Mouse (Mus musculus) neural tube, embryonic 15.5 days (tissue): ENCODE measurements at regions not wholly inside any gene's neighbourhood (a gene's known extent, or its start where the extent isn't known, plus 50 kb on each side); places are given as distances from the start of the nearest gene placed in this dataset.
A peak's percentile ranks its signal among the peaks of the same experiment; 100 is the strongest.

ENCODE experiments used
- ATAC-seq: fragments of 200-750 bp; cut with Nextera tagmentation; 2 replicates; pipeline ENCODE4 v1.8.0; 2017; ENCODE audit warnings: mild to moderate bottlenecking, moderate TSS enrichment, moderate library complexity; ENCODE audit not compliant: low FRiP score
- H3K27ac ChIP-seq: fragments of 300-500 bp; sonication (generic); replicated peaks from 2 replicates; pipeline ENCODE4 v1.5.1; 2015; ENCODE audit warnings: mild to moderate bottlenecking, inconsistent platforms
- H3K27me3 ChIP-seq: fragments of 300-500 bp; sonication (generic); replicated peaks from 2 replicates; pipeline ENCODE4 v1.6.1; 2015; ENCODE audit warnings: inconsistent platforms
- H3K36me3 ChIP-seq: fragments of 300-500 bp; sonication (generic); 2 replicates; pipeline ENCODE4 v1.6.1; 2015; ENCODE audit warnings: inconsistent platforms
- H3K4me1 ChIP-seq: fragments of 300-500 bp; sonication (generic); 2 replicates; pipeline ENCODE4 v1.6.1; 2015; ENCODE audit warnings: inconsistent platforms
- H3K4me2 ChIP-seq: fragments of 300-500 bp; sonication (generic); 2 replicates; pipeline ENCODE4 v1.6.1; 2015; ENCODE audit warnings: inconsistent platforms, mild to moderate bottlenecking, moderate library complexity
- H3K4me3 ChIP-seq: fragments of 300-500 bp; sonication (generic); replicated peaks from 2 replicates; pipeline ENCODE4 v1.5.1; 2015; ENCODE audit warnings: mild to moderate bottlenecking, inconsistent platforms
- H3K9ac ChIP-seq: fragments of 300-500 bp; sonication (generic); replicated peaks from 2 replicates; pipeline ENCODE4 v1.6.1; 2015; ENCODE audit warnings: mild to moderate bottlenecking, inconsistent platforms
- H3K9me3 ChIP-seq: fragments of 300-500 bp; sonication (generic); replicated peaks from 2 replicates; pipeline ENCODE4 v1.6.1; 2016; ENCODE audit warnings: inconsistent platforms
- WGBS: fragments of 180-500 bp; shearing (Covaris S2); methylation state at CpG from one replicate; pipeline ENCODE4 v1.1.7; 2015; ENCODE audit warnings: mixed read lengths; 5-methylcytosine and 5-hydroxymethylcytosine counted together

DNA sequence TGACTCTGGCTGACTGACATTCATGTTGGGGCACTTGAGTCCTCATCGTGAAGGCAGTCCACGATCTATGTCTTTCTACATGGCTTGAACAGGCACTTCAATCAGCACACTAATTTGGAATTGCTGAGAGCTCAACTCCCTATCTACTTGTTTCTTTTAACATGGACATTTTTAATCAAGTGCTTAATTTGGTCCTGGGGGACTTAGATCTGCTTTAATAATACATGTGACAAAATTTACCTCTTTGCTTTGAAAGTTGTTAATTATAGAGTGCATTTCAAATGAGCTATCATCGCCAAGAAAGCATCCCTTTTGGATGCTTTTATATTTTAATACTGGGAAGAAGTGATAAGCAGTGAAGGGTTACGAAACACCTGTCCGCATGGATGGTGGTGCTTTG, 436.6 kb upstream of the Sel1l start:
- no peaks in the 10 kb centered on the region for H3K9me3 ChIP-seq

DNA sequence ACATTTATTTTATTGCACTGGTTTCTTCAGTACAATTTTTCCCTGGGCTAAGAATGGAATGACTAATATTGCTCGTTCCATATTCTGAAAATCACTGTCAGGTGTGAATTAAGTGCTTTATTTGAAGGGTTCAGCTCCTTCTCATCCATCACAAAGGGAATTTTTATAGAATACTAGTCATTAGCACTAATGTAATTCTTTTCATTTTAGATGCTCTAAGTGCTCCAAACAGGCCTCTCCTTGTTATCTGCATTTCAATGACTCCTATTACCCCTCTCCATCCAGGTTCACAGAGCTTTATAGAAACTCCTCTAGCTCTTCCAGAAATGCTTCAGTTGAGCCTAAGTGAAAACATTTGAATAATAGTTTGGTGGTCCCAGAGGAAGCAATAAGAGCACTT, 431.5 kb upstream of the Sel1l start:
- H3K4me3 ChIP-seq, result no peak overlapping the region
- H3K27ac ChIP-seq, result no peak overlapping the region
- 32% methylated on average over 1 of the region's 1 CpGs for WGBS
- H3K4me2 ChIP-seq, result no peak overlapping the region
- no peaks in the 10 kb centered on the region for H3K27me3 ChIP-seq
- no peak overlapping the region for H3K9ac ChIP-seq
- H3K36me3 ChIP-seq, result no peaks in the 10 kb centered on the region
- H3K9me3 ChIP-seq, result no peaks in the 10 kb centered on the region
- no peak for ATAC-seq
- no peaks in the 10 kb centered on the region for H3K4me1 ChIP-seq

More for the DNA sequence above, 436.6 kb upstream of the Sel1l start:
- Histone ChIP-seq H3K27ac (no peak overlapping the region), H3K4me1 (no peaks in the 10 kb centered on the region), H3K27me3 (no peaks in the 10 kb centered on the region), H3K9ac (no peak overlapping the region), H3K4me3 (no peak overlapping the region), H3K36me3 (no peaks in the 10 kb centered on the region), H3K4me2 (no peak overlapping the region)
- WGBS, result 89% methylated on average over 5 of the region's 5 CpGs
- ATAC-seq, result no peak

DNA sequence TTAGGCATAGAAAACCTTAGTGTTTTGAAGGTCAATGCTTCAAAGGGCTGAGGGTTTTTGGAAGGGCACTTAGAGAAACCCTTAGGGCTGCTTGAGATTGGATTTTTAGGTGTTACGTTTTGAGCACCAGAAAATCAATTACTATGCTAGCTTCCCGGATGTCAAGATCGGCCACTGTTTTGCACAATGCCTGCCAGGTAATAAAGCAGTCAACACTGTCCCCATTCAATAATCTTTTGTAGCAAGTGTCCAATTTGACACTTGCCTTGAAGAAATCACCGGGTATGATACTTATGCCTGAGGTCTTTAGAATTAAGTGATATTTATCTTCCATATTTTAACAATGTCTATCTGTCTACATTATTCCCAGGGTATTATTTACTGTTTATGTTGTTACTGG, 403.0 kb upstream of the Sel1l start:
- Histone ChIP-seq H3K27ac (no peak overlapping the region), H3K9ac (no peak overlapping the region)
- 32% methylated on average over 4 of the region's 4 CpGs for WGBS

DNA sequence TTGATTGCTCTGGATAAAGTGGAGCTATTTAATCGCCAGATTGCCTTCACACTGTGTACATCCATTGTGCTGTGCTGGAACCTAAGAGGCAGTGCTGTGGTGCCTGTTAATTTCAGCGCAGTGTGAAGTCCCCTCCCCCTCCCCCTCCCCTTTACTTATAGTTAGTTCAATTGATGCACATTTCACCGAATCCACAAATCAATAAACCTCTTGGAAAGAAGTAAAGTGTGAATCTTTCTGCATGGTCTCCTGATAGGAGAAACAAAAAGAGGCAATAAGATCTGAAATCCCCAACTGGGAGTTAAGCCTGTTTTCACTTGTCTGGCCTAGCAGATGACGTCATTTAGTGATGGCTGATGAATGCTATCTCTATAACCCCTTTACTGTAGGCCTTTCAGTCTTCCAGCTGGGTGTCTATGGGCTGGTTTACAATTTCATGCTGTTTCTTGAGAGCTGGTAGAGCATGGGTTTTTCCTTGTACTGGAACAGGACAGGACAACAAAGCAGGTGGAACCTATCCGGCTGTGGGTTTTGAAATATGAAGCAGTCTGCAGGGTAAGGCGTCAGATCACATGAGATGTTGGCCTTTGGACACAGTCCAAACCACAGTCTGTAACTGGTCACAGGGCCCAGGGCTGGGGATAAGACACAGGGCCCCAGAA, 398.0 kb upstream of the Sel1l start:
- H3K36me3 ChIP-seq, result no peaks in the 10 kb centered on the region
- no peak overlapping the region for H3K4me2 ChIP-seq
- H3K4me3 ChIP-seq, result no peak overlapping the region
- ATAC-seq, result peak; percentile 78
- peaks cover 6% of the 10 kb centered on the region; the same call in 1 of the 2 replicates for H3K4me1 ChIP-seq
- no peaks in the 10 kb centered on the region for H3K27me3 ChIP-seq
- 20% methylated on average over 6 of the region's 6 CpGs for whole genome bisulfite sequencing
- no peak overlapping the region for H3K9ac ChIP-seq
- H3K9me3 ChIP-seq, result no peaks in the 10 kb centered on the region
- H3K27ac ChIP-seq, result peak overlapping the region; percentile 30; the same call in 1 of the 2 replicates

More for the DNA sequence above, 403.0 kb upstream of the Sel1l start:
- H3K9me3 ChIP-seq, result no peaks in the 10 kb centered on the region
- 0 out of 2 replicates have a peak, but pooled peaks cover under 1% of the 10 kb centered on the region for H3K4me1 ChIP-seq
- no peak for ATAC-seq
- no peak overlapping the region for H3K4me2 ChIP-seq
- H3K36me3 ChIP-seq, result no peaks in the 10 kb centered on the region
- no peaks in the 10 kb centered on the region for H3K27me3 ChIP-seq
- H3K4me3 ChIP-seq, result no peak overlapping the region

DNA sequence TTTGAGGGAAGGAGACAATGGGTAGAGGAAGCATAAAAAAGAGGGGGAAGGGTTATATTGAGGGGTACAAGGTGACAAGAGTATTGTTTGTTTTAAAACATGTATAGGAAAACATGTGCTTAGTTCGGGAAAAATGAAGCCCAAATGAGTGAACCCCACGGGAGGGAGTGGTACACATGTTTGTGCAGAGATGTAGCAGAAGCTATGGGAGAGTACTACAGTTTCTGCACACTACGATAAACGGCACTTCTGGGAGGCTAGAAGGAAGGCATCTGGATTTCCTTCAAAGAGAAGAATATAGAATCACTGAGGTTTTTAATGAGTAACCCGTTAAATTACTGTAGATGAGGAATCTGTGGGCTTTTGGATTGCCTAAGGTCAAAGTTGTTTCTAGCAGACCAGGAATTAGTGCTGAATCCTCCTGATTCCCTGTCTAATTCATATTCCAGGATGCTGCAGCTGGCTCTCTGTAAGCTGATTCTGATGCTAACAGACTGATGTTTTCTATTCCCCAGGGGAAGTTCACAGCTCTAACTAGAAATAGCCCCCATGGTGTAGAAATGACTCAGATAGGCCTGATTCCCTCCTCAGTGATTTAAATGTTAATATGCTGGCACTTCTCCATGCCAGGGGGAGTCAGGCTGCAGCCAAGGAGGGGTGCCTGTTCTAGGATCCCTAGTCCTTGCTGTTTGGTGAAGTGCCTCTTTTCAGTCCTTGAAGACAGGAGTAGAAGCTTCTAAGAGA, 391.2 kb upstream of the Sel1l start:
- Histone ChIP-seq H3K27ac (no peak overlapping the region), H3K36me3 (no peaks in the 10 kb centered on the region), H3K9ac (no peak overlapping the region), H3K4me1 (no peaks in the 10 kb centered on the region), H3K27me3 (no peaks in the 10 kb centered on the region), H3K4me2 (no peak overlapping the region), H3K9me3 (no peaks in the 10 kb centered on the region), H3K4me3 (no peak overlapping the region)
- WGBS, result 53% methylated on average over 5 of the region's 5 CpGs
- ATAC-seq, result peak; percentile 35; the same call in 1 of the 2 replicates

DNA sequence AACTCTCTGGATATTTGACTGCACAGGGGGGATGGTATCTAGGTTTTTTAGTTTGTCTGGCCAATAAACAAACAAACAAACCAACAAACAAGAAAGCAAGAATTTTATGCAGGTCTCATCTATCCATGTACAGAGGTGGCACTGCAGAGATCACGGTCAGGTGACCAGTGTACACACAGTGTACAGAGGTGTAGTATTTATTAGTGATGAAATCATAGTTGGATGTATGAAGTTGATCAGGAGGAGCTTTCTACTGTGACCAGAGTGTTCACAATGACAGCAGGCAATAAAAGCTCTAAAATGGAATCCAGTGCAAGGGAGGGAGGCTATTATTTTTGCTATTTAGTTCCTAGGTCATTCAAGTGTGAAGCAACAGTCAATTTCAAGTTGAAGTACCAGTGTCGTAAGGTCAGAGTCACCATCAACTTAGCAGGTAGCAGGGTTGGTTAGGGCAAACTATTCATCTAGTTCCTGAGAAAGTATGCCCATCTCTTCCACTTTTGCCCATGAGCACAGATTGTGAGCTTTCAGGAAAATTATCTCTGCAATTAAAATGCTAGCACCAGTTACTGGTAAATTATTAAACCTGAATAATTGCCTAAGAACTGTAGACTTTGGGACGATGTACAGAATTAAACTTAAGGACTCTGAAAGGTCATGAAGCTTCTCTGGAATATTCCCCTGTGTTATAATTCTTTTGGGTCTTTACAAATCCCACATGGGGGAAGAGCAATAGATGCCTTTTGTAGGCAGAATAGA, 384.9 kb upstream of the Sel1l start:
- Histone ChIP-seq H3K9me3 (no peaks in the 10 kb centered on the region), H3K9ac (no peak overlapping the region), H3K4me2 (no peak overlapping the region), H3K4me1 (no peaks in the 10 kb centered on the region), H3K36me3 (no peaks in the 10 kb centered on the region), H3K27ac (no peak overlapping the region), H3K4me3 (no peak overlapping the region), H3K27me3 (no peaks in the 10 kb centered on the region)
- no peak for ATAC-seq
- 80% methylated on average over 3 of the region's 3 CpGs for WGBS

DNA sequence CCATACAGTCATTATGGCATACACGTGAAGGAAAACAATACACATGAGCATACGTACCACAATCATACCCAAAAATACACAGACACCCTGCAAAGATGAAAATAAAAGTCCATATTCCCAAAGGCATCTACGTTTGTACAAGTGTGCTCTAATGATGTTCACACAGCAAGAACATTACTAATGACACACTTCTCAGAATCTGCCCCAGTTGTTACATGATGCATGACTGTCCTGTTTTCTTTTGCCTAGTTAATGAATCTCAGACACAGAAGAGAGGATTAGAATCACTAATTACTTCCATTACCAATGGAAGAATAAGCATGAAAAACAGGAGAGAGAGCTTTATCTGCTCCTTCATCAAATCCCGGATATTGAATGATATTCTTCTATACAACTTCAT, 379.6 kb upstream of the Sel1l start:
- WGBS, result 71% methylated on average over 4 of the region's 4 CpGs
- no peak overlapping the region for H3K27ac ChIP-seq
- H3K9ac ChIP-seq, result no peak overlapping the region
- H3K36me3 ChIP-seq, result no peaks in the 10 kb centered on the region
- no peak overlapping the region for H3K4me2 ChIP-seq
- no peaks in the 10 kb centered on the region for H3K9me3 ChIP-seq
- no peaks in the 10 kb centered on the region for H3K4me1 ChIP-seq
- no peak overlapping the region for H3K4me3 ChIP-seq
- no peak for ATAC-seq
- no peaks in the 10 kb centered on the region for H3K27me3 ChIP-seq

DNA sequence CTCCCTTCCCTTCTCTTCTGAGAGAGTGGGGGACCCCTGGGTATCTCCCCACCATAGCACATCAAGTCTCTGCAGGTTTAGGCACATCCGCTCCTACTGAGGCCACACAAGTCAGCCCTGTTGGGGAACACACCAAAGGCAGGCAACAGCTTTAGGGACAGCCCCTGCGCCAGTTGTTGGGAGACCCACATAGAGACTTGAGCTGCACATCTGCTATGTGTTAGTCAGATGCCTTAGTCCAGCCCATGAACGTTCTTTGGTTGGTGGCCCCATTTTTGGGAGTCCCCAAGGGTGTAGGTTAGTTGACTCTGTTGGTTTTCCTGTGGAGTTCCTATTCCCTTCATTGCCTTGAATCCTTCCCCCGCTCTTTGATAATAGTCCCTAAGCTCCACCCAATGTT, 354.4 kb upstream of the Sel1l start:
- H3K4me1 ChIP-seq, result no peaks in the 10 kb centered on the region
- no peak overlapping the region for H3K9ac ChIP-seq
- no peak overlapping the region for H3K27ac ChIP-seq
- 0 out of 2 replicates have a peak, but pooled peaks cover 3% of the 10 kb centered on the region for H3K9me3 ChIP-seq
- no peak for ATAC-seq
- H3K36me3 ChIP-seq, result no peaks in the 10 kb centered on the region
- no peaks in the 10 kb centered on the region for H3K27me3 ChIP-seq
- no peak overlapping the region for H3K4me3 ChIP-seq
- 88% methylated on average over 4 of the region's 4 CpGs for WGBS
- no peak overlapping the region for H3K4me2 ChIP-seq

DNA sequence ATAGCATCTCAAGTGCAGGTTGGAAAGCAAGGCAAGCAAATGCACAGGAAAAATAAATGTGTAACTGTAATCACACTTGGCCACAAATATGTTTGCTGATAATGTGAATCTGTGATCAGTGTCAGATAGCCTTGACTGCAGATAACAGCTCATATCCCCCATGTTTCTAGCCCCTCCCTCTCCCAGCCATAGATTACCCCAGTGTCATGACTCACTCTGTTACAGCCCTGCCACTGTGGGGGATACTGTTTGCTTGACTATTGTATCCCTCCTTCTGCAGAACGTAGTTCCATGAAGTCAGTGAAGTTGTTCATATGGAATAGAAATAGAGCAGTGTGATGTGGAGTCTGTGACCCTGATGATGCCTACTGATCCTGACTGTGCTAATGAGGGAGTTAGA, 351.6 kb upstream of the Sel1l start:
- Histone ChIP-seq H3K9ac (no peak overlapping the region), H3K9me3 (0 out of 2 replicates have a peak, but pooled peaks cover 3% of the 10 kb centered on the region), H3K4me2 (no peak overlapping the region), H3K4me3 (no peak overlapping the region), H3K27me3 (no peaks in the 10 kb centered on the region), H3K27ac (no peak overlapping the region), H3K4me1 (no peaks in the 10 kb centered on the region), H3K36me3 (no peaks in the 10 kb centered on the region)
- WGBS, result 76% methylated on average over 1 of the region's 1 CpGs
- no peak for ATAC-seq

DNA sequence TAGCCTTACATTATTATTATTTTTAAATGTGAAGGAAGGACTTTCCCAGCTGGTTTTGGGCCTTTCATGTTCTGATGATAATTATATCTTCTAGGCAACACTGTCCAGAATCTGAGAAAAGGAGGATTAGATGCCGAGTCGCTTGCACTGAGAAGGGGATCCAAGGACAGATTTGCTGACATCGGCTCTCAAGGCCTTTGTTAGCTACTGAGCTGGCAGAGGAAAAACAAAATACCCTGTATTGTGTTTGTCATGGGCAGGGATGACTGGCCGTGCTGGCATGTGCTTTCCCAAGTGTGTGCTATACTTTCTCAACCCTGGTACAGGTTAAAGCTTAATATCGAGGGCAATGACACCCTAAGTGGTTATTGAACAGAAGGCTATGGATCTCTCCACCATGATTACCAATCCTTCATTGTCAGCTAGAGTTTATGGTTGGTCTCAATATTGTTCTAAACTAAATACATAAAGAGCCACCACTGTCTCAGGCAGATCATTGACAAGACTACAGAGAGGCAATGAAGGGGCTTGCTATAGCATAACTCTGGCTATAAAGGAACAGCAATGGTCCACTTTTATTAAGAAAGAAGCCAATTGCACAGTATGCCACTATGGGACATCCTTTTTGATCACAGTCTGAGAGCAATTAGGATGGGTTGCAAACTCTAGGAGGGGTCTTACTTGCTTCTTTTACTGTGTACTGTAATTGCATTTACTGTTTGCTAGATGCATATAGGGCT, 350.0 kb upstream of the Sel1l start:
- Histone ChIP-seq H3K9ac (no peak overlapping the region), H3K27me3 (no peaks in the 10 kb centered on the region), H3K4me2 (no peak overlapping the region), H3K27ac (no peak overlapping the region), H3K9me3 (no peaks in the 10 kb centered on the region), H3K36me3 (no peaks in the 10 kb centered on the region), H3K4me1 (no peaks in the 10 kb centered on the region), H3K4me3 (no peak overlapping the region)
- peak; percentile 84 for ATAC-seq
- 44% methylated on average over 5 of the region's 5 CpGs for WGBS

DNA sequence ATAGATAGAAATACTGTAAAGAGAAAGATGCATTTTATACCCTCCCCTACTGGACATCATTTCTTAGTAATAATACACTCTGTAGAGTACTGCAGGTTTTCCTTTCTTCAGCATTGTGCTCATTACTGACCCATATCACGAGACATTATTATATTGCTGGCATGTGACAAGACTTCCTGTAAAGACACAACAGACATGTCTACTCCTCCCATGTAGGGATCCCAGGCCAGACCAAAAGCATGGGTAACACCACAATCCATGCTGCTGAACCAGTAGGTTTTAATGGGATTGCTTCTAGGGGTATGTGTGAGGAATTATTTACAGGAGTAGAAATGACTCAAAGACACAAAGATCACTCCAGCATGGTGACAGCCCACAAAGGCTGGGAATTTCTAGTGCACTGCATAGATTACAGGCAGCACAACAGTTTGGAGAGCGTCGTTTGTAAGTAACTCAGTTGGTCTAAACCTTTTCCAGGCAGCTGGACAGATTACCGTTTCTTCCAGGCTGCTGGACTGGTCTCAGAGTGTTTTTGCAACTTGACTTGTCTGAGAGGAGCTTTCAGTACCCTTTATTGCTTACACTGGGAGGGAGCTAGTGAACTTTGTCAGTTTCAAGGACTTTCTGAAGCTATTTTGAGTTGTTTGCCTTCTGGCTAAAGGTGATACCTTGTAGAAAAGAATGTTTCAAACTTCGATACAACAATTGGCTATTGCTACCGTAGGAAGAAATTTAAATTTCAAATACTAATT, 345.2 kb upstream of the Sel1l start:
- WGBS, result 77% methylated on average over 6 of the region's 6 CpGs
- no peaks in the 10 kb centered on the region for H3K36me3 ChIP-seq
- no peak overlapping the region for H3K9ac ChIP-seq
- H3K9me3 ChIP-seq, result no peaks in the 10 kb centered on the region
- H3K27me3 ChIP-seq, result no peaks in the 10 kb centered on the region
- no peak overlapping the region for H3K4me3 ChIP-seq
- no peaks in the 10 kb centered on the region for H3K4me1 ChIP-seq
- H3K4me2 ChIP-seq, result no peak overlapping the region
- H3K27ac ChIP-seq, result no peak overlapping the region
- ATAC-seq, result no peak
